Mouse (Mus musculus) liver, embryonic 14.5 days (tissue): ENCODE results near the gene Lrmda. TPM values are rescaled to one million over a fixed set of nuclear protein-coding genes. Genes with fewer than 3 reads are reported as not detected.

Experiments
- ATAC-seq: fragments of 200-750 bp; cut with Nextera tagmentation; 2 replicates; pipeline ENCODE4 v1.8.0; 2017; ENCODE audit warnings: moderate number of reproducible peaks, mild to moderate bottlenecking, moderate library complexity; ENCODE audit not compliant: insufficient read depth
- DNase-seq, 3 experiments: peaks; one replicate each; pipeline ENCODE4 v3.0.0-alpha.2; 2012 to 2013; ENCODE audit warnings: low read depth in 3 of 3, low spot score in 3 of 3
- H3K27ac ChIP-seq: fragments of 300-500 bp; sonication (generic); 2 replicates; pipeline ENCODE4 v1.5.1; 2014; ENCODE audit warnings: moderate library complexity, mild to moderate bottlenecking, control low read depth, inconsistent platforms
- H3K27me3 ChIP-seq: fragments of 300-500 bp; sonication (generic); 2 replicates; pipeline ENCODE4 v1.6.1; 2014; ENCODE audit warnings: mild to moderate bottlenecking, low read length, moderate library complexity; ENCODE audit not compliant: control insufficient read depth, insufficient read depth
- H3K36me3 ChIP-seq: fragments of 300-500 bp; sonication (generic); replicated peaks from 2 replicates; pipeline ENCODE4 v1.6.1; 2014; ENCODE audit warnings: low read depth; ENCODE audit not compliant: control insufficient read depth, insufficient read depth
- H3K4me1 ChIP-seq, 2 experiments: fragments of 200-500 bp in 1 of 2; fragments of 300-500 bp in 1 of 2; sonication (generic) in 1 of 2; replicated peaks; 2 replicates each; pipeline ENCODE4 v1.6.1; 2012 to 2014; ENCODE audit warnings: antibody characterized with exemption in 1 of 2, inconsistent platforms in 1 of 2, low read length in 1 of 2; ENCODE audit not compliant: control insufficient read depth in 2 of 2, insufficient read depth in 2 of 2
- H3K4me2 ChIP-seq: fragments of 300-500 bp; sonication (generic); 2 replicates; pipeline ENCODE4 v1.6.1; 2014; ENCODE audit warnings: low read depth, mild to moderate bottlenecking, control low read depth, moderate library complexity
- H3K4me3 ChIP-seq, 2 experiments: fragments of 200-500 bp in 1 of 2; fragments of 300-500 bp in 1 of 2; sonication (generic) in 1 of 2; 2 replicates each; pipeline ENCODE4 v1.5.1; 2012 to 2014; ENCODE audit warnings: low read depth in 2 of 2, low read length in 2 of 2, mild to moderate bottlenecking in 2 of 2, control low read depth in 1 of 2, inconsistent platforms in 1 of 2, moderate library complexity in 1 of 2; ENCODE audit not compliant: insufficient read depth in 1 of 2
- H3K9ac ChIP-seq: fragments of 300-500 bp; sonication (generic); replicated peaks from 2 replicates; pipeline ENCODE4 v1.6.1; 2014; ENCODE audit warnings: mild to moderate bottlenecking, control low read depth, moderate library complexity
- H3K9me3 ChIP-seq: fragments of 300-500 bp; sonication (generic); 2 replicates; pipeline ENCODE4 v1.6.1; 2016; ENCODE audit warnings: low read length, mixed read lengths; ENCODE audit not compliant: control insufficient read depth
- CTCF ChIP-seq: IDR thresholded peaks from 2 replicates; pipeline ENCODE4 v1.5.1; 2016; ENCODE audit warnings: antibody characterized with exemption, low read depth, control low read depth
- EP300 ChIP-seq: IDR thresholded peaks from 2 replicates; pipeline ENCODE4 v1.6.1; 2016; ENCODE audit warnings: antibody characterized with exemption, low read depth
- WGBS: fragments of 180-500 bp; shearing (Covaris S2); extraction: QIAGEN DNeasy Blood & Tissue Kit; methylation state at CpG from one replicate; pipeline ENCODE4 v1.1.7; 2014; ENCODE audit not compliant: insufficient replicate concordance; 5-methylcytosine and 5-hydroxymethylcytosine counted together
- polyA plus RNA-seq, 2 experiments: library from polyadenylated mRNA; depleted of rRNA in 1 of 2; stranded (reverse) in 1 of 2; unstranded in 1 of 2; fragments of >200 nt; fragmentation: Nextera tagmentation in 1 of 2; extraction: Ambion mirVana in 1 of 2; gene quantifications; 2 replicates each; pipeline versions ENCODE4 v1.2.1 to v1.2.3; 2012 to 2014

Lrmda gene
- polyA plus RNA-seq, 2 experiments: 0.18 to 0.22 TPM

GRCm38 (mm10) chr14:22949466-22949865 is 930.0 kb downstream of the Lrmda start:
- Histone ChIP-seq H3K9me3 (no peaks in the 10 kb centered on the region), H3K4me3 (no peak overlapping the region), H3K4me1 (no peaks in the 10 kb centered on the region), H3K9ac (no peak overlapping the region), H3K4me2 (no peak overlapping the region), H3K36me3 (no peaks in the 10 kb centered on the region), H3K27ac (no peak overlapping the region), H3K27me3 (no peaks in the 10 kb centered on the region)
- TF ChIP-seq CTCF: no peak
- TF ChIP-seq EP300: no peak
- no peak for DNase-seq
- ATAC-seq: no peak

- no peak for TF ChIP-seq CTCF
- Histone ChIP-seq H3K4me1 (no peaks in the 10 kb centered on the region), H3K27me3 (no peaks in the 10 kb centered on the region), H3K4me3 (no peak overlapping the region), H3K4me2 (no peak overlapping the region), H3K9ac (no peak overlapping the region), H3K9me3 (no peaks in the 10 kb centered on the region), H3K27ac (no peak overlapping the region), H3K36me3 (no peaks in the 10 kb centered on the region)
- no peak for ATAC-seq
- WGBS: 59% methylated on average over 1 of the region's 1 CpGs
- DNase-seq: no peak
Measured at GRCm38 (mm10) chr14:22952981-22953380, 933.5 kb downstream of the Lrmda start.

- DNase-seq: no peak
- H3K4me3 ChIP-seq: no peak overlapping the region
- TF ChIP-seq EP300 (no peak), CTCF (no peak)
- no peak overlapping the region for H3K9ac ChIP-seq
- 33% methylated on average over 1 of the region's 1 CpGs for WGBS
- no peaks in the 10 kb centered on the region for H3K9me3 ChIP-seq
- no peaks in the 10 kb centered on the region for H3K4me1 ChIP-seq
- H3K4me2 ChIP-seq: no peak overlapping the region
- no peak overlapping the region for H3K27ac ChIP-seq
- H3K36me3 ChIP-seq: no peaks in the 10 kb centered on the region
- no peaks in the 10 kb centered on the region for H3K27me3 ChIP-seq
- no peak for ATAC-seq
Measured at GRCm38 (mm10) chr14:22960166-22960565, 940.7 kb downstream of the Lrmda start.

GRCm38 (mm10) chr14:22964796-22965660 is 945.5 kb downstream of the Lrmda start:
- TF ChIP-seq EP300: no peak
- no peak for TF ChIP-seq CTCF
- no peak overlapping the region for H3K27ac ChIP-seq
- no peak overlapping the region for H3K4me3 ChIP-seq
- no peak overlapping the region for H3K9ac ChIP-seq
- H3K4me2 ChIP-seq: no peak overlapping the region
- H3K27me3 ChIP-seq: no peaks in the 10 kb centered on the region
- no peaks in the 10 kb centered on the region for H3K36me3 ChIP-seq
- DNase-seq (no peak), ATAC-seq (no peak)
- 66% methylated on average over 9 of the region's 9 CpGs for WGBS
- no peaks in the 10 kb centered on the region for H3K9me3 ChIP-seq
- no peaks in the 10 kb centered on the region for H3K4me1 ChIP-seq

- Histone ChIP-seq H3K27me3 (no peaks in the 10 kb centered on the region), H3K4me1 (no peaks in the 10 kb centered on the region), H3K27ac (no peak overlapping the region), H3K9me3 (no peaks in the 10 kb centered on the region), H3K9ac (no peak overlapping the region), H3K36me3 (no peaks in the 10 kb centered on the region), H3K4me3 (no peak overlapping the region), H3K4me2 (no peak overlapping the region)
- ATAC-seq (no peak), DNase-seq (no peak)
- WGBS: 74% methylated on average over 5 of the region's 5 CpGs
- TF ChIP-seq CTCF: no peak
- no peak for TF ChIP-seq EP300
Measured at GRCm38 (mm10) chr14:22968705-22969104, 949.2 kb downstream of the Lrmda start.
